Mouse (Mus musculus) small intestine, adult 2 months (tissue): ENCODE results near the gene Rassf8.

Experiments used
- CTCF ChIP-seq: fragments of 200-500 bp; IDR thresholded peaks from 2 replicates; pipeline ENCODE4 v1.5.1; 2012; ENCODE audit warnings: low read depth, mild to moderate bottlenecking, control low read depth, inconsistent platforms, low read length, moderate library complexity, mixed read lengths; ENCODE audit not compliant: insufficient replicate concordance, insufficient read length; ENCODE audit errors: extremely low read depth
- POLR2A ChIP-seq: fragments of 200-500 bp; IDR thresholded peaks from 2 replicates; pipeline ENCODE4 v1.6.1; 2012; ENCODE audit warnings: low read depth, mild to moderate bottlenecking, control low read depth, inconsistent platforms, low read length, moderate library complexity

DNA sequence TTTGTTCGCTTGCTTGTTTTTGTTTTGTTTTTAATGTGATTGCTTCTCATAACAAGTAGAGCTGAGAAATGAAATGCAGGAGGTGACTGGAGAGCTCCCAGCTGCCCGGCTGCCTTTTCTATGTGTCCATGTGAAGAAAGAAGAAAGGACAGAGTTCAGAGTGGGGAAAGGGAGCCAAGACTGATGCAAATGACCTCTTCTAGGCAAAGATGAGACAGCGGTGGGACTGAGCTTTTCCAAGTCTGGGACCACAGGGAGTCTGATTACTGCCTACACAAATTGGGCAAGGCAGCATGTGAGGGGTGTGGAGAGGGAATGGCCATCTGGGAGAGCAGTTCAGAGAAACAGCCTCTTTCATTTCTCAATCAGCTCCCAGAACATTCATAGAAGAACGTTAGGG lies 13.3 kb upstream of the Rassf8 start:
- no peak for TF ChIP-seq CTCF
- no peak for TF ChIP-seq POLR2A
